24 mouse cellular contexts compared by ENCODE assay signal in genomic region chr5:31987541-31988307, GRCm38 (mm10).
DNase-seq lines count a peak whose midpoint lies in the region; ATAC-seq and TF ChIP-seq lines count a peak whose summit lies in the region.
"Had no signal": no experiment of that assay in that cellular context is flagged by ENCODE, and none has a peak within 500 bp of the region (broad histone marks: within the 10 kb centered on the region; RNA-seq: fewer than 3 reads in every experiment).

No protein-coding gene starts in this region.

- H3K4me3 ChIP-seq in kidney, embryonic 15.5 days (replicated peaks): no peak overlapping the region
- H3K4me3 ChIP-seq in intestine, embryonic 15.5 days (replicated peaks): no peak overlapping the region
- no peak overlapping the region for H3K4me3 ChIP-seq in stomach, postnatal 0 days (ENCODE audit: low read depth, low read length)
- no peak overlapping the region for H3K4me3 ChIP-seq in forebrain, embryonic 15.5 days
- H3K4me3 ChIP-seq in limb, embryonic 10.5 days: no peak overlapping the region
- H3K4me3 ChIP-seq: embryonic facial prominence, embryonic 12.5 days; gastrocnemius, adult 2 months; heart, embryonic 12.5 days; midbrain, embryonic 10.5 days had no signal

- no peak for TF ChIP-seq CTCF in stomach, postnatal 0 days (IDR thresholded peaks at IDR 0.05; ENCODE audit: low read depth)

- peak overlapping the region; percentile 19; the same call in 1 of the 2 replicates for H3K27ac ChIP-seq in kidney, embryonic 15.5 days
- peak overlapping the region; percentile 68 for H3K27ac ChIP-seq in intestine, embryonic 15.5 days
- H3K27ac ChIP-seq in stomach, postnatal 0 days (replicated peaks): peak overlapping the region; percentile 59
- no peak overlapping the region for H3K27ac ChIP-seq in forebrain, embryonic 15.5 days (replicated peaks)
- no peak overlapping the region for H3K27ac ChIP-seq in limb, embryonic 10.5 days
- H3K27ac ChIP-seq: embryonic facial prominence, embryonic 12.5 days; gastrocnemius, adult 2 months; hindbrain, postnatal 0 days; macrophage; midbrain, embryonic 10.5 days had no signal

- ATAC-seq in kidney, embryonic 15.5 days (replicated peaks; ENCODE audit: low FRiP score): peak; percentile 78; the same call in 1 of the 2 replicates
- ATAC-seq in intestine, embryonic 15.5 days: peak; percentile 91
- ATAC-seq in stomach, postnatal 0 days (ENCODE audit: low FRiP score, low TSS enrichment): peak; percentile 55; the same call in 1 of the 2 replicates
- ATAC-seq in forebrain, embryonic 15.5 days (replicated peaks): no peak
- ATAC-seq: hindbrain, postnatal 0 days; liver, postnatal 0 days; lung, postnatal 0 days had no signal

- H3K4me1 ChIP-seq in kidney, embryonic 15.5 days: peaks cover 4% of the 10 kb centered on the region; the same call in 1 of the 2 replicates
- no peaks in the 10 kb centered on the region for H3K4me1 ChIP-seq in intestine, embryonic 15.5 days (replicated peaks)
- H3K4me1 ChIP-seq in stomach, postnatal 0 days (replicated peaks; ENCODE audit: control insufficient read depth, insufficient read depth): no peaks in the 10 kb centered on the region
- 0 out of 2 replicates have a peak, but pooled peaks cover 4% of the 10 kb centered on the region for H3K4me1 ChIP-seq in forebrain, embryonic 15.5 days
- H3K4me1 ChIP-seq in limb, embryonic 10.5 days: no peaks in the 10 kb centered on the region
- H3K4me1 ChIP-seq: midbrain, embryonic 10.5 days had no signal

- WGBS in kidney, embryonic 15.5 days: 81% methylated on average over 11 of the region's 11 CpGs
- 67% methylated on average over 11 of the region's 11 CpGs for WGBS in intestine, embryonic 15.5 days
- WGBS in stomach, postnatal 0 days: 61% methylated on average over 11 of the region's 11 CpGs
- WGBS in forebrain, embryonic 15.5 days: 92% methylated on average over 11 of the region's 11 CpGs
- WGBS in limb, embryonic 10.5 days: 91% methylated on average over 11 of the region's 11 CpGs

- no peaks in the 10 kb centered on the region for H3K9me3 ChIP-seq in kidney, embryonic 15.5 days (replicated peaks)
- no peaks in the 10 kb centered on the region for H3K9me3 ChIP-seq in intestine, embryonic 15.5 days
- H3K9me3 ChIP-seq in stomach, postnatal 0 days (ENCODE audit: control insufficient read depth, low read length): no peaks in the 10 kb centered on the region
- H3K9me3 ChIP-seq in forebrain, embryonic 15.5 days: no peaks in the 10 kb centered on the region
- no peaks in the 10 kb centered on the region for H3K9me3 ChIP-seq in limb, embryonic 10.5 days (replicated peaks)
- H3K9me3 ChIP-seq: embryonic facial prominence, embryonic 12.5 days; G1E; heart, embryonic 12.5 days; midbrain, embryonic 10.5 days had no signal

- DNase-seq in kidney, adult 18-20 months: no peak
- peak; percentile 14 to 50 for DNase-seq in kidney, postnatal 25 days
- DNase-seq in stomach, postnatal 0 days (ENCODE audit: low spot score): peak; percentile 40
- DNase-seq in limb, embryonic 10.5 days (ENCODE audit: low spot score): no peak
- DNase-seq: adrenal gland, adult 2 months; cerebellum, adult 11 months; cerebellum, adult 9-11 months; gastrocnemius, adult 2 months; heart, postnatal 10 days; left cerebral cortex, postnatal 4 days; liver; liver, postnatal 0 days; right cerebral cortex, postnatal 4 days had no signal

- no peaks in the 10 kb centered on the region for H3K36me3 ChIP-seq in kidney, embryonic 15.5 days
- H3K36me3 ChIP-seq in intestine, embryonic 15.5 days: no peaks in the 10 kb centered on the region
- H3K36me3 ChIP-seq in stomach, postnatal 0 days (ENCODE audit: control insufficient read depth, insufficient read depth, low read length): no peaks in the 10 kb centered on the region
- no peaks in the 10 kb centered on the region for H3K36me3 ChIP-seq in forebrain, embryonic 15.5 days
- no peaks in the 10 kb centered on the region for H3K36me3 ChIP-seq in limb, embryonic 10.5 days
- H3K36me3 ChIP-seq: embryonic facial prominence, embryonic 12.5 days; heart, embryonic 12.5 days; midbrain, embryonic 10.5 days had no signal

- no peaks in the 10 kb centered on the region for H3K27me3 ChIP-seq in kidney, embryonic 15.5 days
- no peaks in the 10 kb centered on the region for H3K27me3 ChIP-seq in intestine, embryonic 15.5 days (replicated peaks)
- no peaks in the 10 kb centered on the region for H3K27me3 ChIP-seq in stomach, postnatal 0 days (ENCODE audit: control insufficient read depth, insufficient read depth, low read length)
- H3K27me3 ChIP-seq in forebrain, embryonic 15.5 days: no peaks in the 10 kb centered on the region
- no peaks in the 10 kb centered on the region for H3K27me3 ChIP-seq in limb, embryonic 10.5 days (ENCODE audit: low read depth, poor library complexity, severe bottlenecking)
- H3K27me3 ChIP-seq: embryonic facial prominence, embryonic 12.5 days; heart, embryonic 12.5 days; Patski had no signal

- H3K9ac ChIP-seq in kidney, embryonic 15.5 days: no peak overlapping the region
- H3K9ac ChIP-seq in intestine, embryonic 15.5 days: no peak overlapping the region
- no peak overlapping the region for H3K9ac ChIP-seq in stomach, postnatal 0 days (ENCODE audit: low read length)
- H3K9ac ChIP-seq in forebrain, embryonic 15.5 days (replicated peaks): no peak overlapping the region
- H3K9ac ChIP-seq: embryonic facial prominence, embryonic 12.5 days; heart, embryonic 12.5 days; liver, postnatal 0 days had no signal

- H3K4me2 ChIP-seq in kidney, embryonic 15.5 days: no peak overlapping the region
- H3K4me2 ChIP-seq in intestine, embryonic 15.5 days (replicated peaks): peak overlapping the region; percentile 34; the same call in 1 of the 2 replicates
- no peak overlapping the region for H3K4me2 ChIP-seq in stomach, postnatal 0 days (replicated peaks; ENCODE audit: low read depth)
- no peak overlapping the region for H3K4me2 ChIP-seq in forebrain, embryonic 15.5 days (replicated peaks)
- H3K4me2 ChIP-seq: embryonic facial prominence, embryonic 12.5 days; heart, embryonic 12.5 days had no signal

- TF ChIP-seq EP300 in stomach, postnatal 0 days (optimal IDR thresholded peaks at IDR 0.05): no peak

Comparison
In these comparisons a context has a peak if more than half of its experiments do, and no peak if none do; other contexts are left out.
1. DNase-seq: peak in kidney, postnatal 25 days (2 of 2) and stomach, postnatal 0 days (single experiment); none in kidney, adult 18-20 months (single experiment) and limb, embryonic 10.5 days (single experiment).
2. H3K27ac ChIP-seq: peak in kidney, embryonic 15.5 days (single experiment), intestine, embryonic 15.5 days (single experiment) and stomach, postnatal 0 days (single experiment); none in forebrain, embryonic 15.5 days (single experiment) and limb, embryonic 10.5 days (single experiment).